ENCODE assay signal across 25 mouse cellular contexts in genomic region chr4:118387316-118387715, GRCm38 (mm10). TPM values are rescaled to one million over a fixed set of nuclear protein-coding genes. Genes with fewer than 3 reads are reported as not detected.
DNase-seq lines count a peak whose midpoint lies in the region; ATAC-seq and TF ChIP-seq lines count a peak whose summit lies in the region.
"Had no signal": no experiment of that assay in that cellular context is flagged by ENCODE, and none has a peak within 500 bp of the region (broad histone marks: within the 10 kb centered on the region; RNA-seq: fewer than 3 reads in every experiment).

No protein-coding gene starts in this region.

- intact Hi-C loops in gastrocnemius, postnatal 14 days (cut with DNase I; ENCODE audit: low total_unique reads) = no loop called here
- intact Hi-C loops in gastrocnemius, postnatal 36 days (cut with DNase I) = no loop called here
- intact Hi-C loops in heart, postnatal 10 days (cut with DNase I) = no loop called here

- TF ChIP-seq CTCF in lung, postnatal 0 days (IDR thresholded peaks at IDR 0.05) = no peak

- no peaks in the 10 kb centered on the region for H3K27me3 ChIP-seq in lung, postnatal 0 days (replicated peaks; ENCODE audit: insufficient read depth, low read length)
- H3K27me3 ChIP-seq: embryonic facial prominence, embryonic 13.5 days; forebrain, embryonic 12.5 days; forebrain, embryonic 15.5 days; heart, embryonic 13.5 days had no signal

- no peak for TF ChIP-seq EP300 in lung, postnatal 0 days (IDR thresholded peaks at IDR 0.05)

- no peak overlapping the region for H3K9ac ChIP-seq in lung, postnatal 0 days (replicated peaks; ENCODE audit: low read depth)
- H3K9ac ChIP-seq: embryonic facial prominence, embryonic 13.5 days; forebrain, embryonic 12.5 days; forebrain, embryonic 15.5 days; heart, embryonic 13.5 days; hindbrain, embryonic 14.5 days had no signal

- DNase-seq in gastrocnemius, postnatal 14 days = peak; percentile 5
- DNase-seq in gastrocnemius, postnatal 36 days = no peak
- DNase-seq in heart, adult 8-10 months (ENCODE audit: low spot score) = peak; percentile 25
- no peak for DNase-seq in heart, postnatal 10 days
- DNase-seq in lung, postnatal 0 days (ENCODE audit: low spot score) = peak; percentile 14
- DNase-seq in lung, postnatal 14 days = no peak
- DNase-seq: adrenal gland, adult 8-10 months; adrenal gland, postnatal 25 days; cerebellum, adult 11-12 months; cerebellum, adult 8-10 months; cerebellum, postnatal 10 days; cerebellum, postnatal 36 days; embryo, embryonic 11 days had no signal

- no peak overlapping the region for H3K4me3 ChIP-seq in lung, postnatal 0 days (ENCODE audit: low read depth, low read length)
- H3K4me3 ChIP-seq: embryonic facial prominence, embryonic 10.5 days; embryonic facial prominence, embryonic 13.5 days; erythroblast, embryonic 14.5 days; forebrain, embryonic 12.5 days; forebrain, embryonic 15.5 days; heart, adult 2 months; heart, embryonic 13.5 days had no signal

- WGBS in lung, postnatal 0 days = 86% methylated on average over 8 of the region's 8 CpGs

- ATAC-seq in lung, postnatal 0 days = peak; percentile 5; the same call in 1 of the 2 replicates
- ATAC-seq: activated CD4-positive, CD25-positive, alpha-beta regulatory T cell, adult 4 months; forebrain, embryonic 15.5 days; hindbrain, postnatal 0 days; inflammation-experienced regulatory T-cells, adult 6 months; intestine, embryonic 16.5 days had no signal

- H3K4me1 ChIP-seq in lung, postnatal 0 days (ENCODE audit: insufficient read depth, low read depth, low read length) = no peaks in the 10 kb centered on the region
- H3K4me1 ChIP-seq: embryonic facial prominence, embryonic 10.5 days; embryonic facial prominence, embryonic 13.5 days; forebrain, embryonic 12.5 days; forebrain, embryonic 15.5 days; heart, embryonic 13.5 days had no signal

- no peak overlapping the region for H3K4me2 ChIP-seq in lung, postnatal 0 days (replicated peaks; ENCODE audit: low read depth, low read length)
- H3K4me2 ChIP-seq: embryonic facial prominence, embryonic 13.5 days; forebrain, embryonic 12.5 days; forebrain, embryonic 15.5 days; heart, embryonic 13.5 days; hindbrain, embryonic 14.5 days had no signal

- H3K9me3 ChIP-seq in lung, postnatal 0 days (ENCODE audit: low read length) = no peaks in the 10 kb centered on the region
- H3K9me3 ChIP-seq: embryonic facial prominence, embryonic 10.5 days; embryonic facial prominence, embryonic 13.5 days; forebrain, embryonic 12.5 days; forebrain, embryonic 15.5 days; heart, embryonic 13.5 days had no signal

- H3K36me3 ChIP-seq in lung, postnatal 0 days (ENCODE audit: insufficient read depth, low read length) = peaks cover 57% of the 10 kb centered on the region

- no peak overlapping the region for H3K27ac ChIP-seq in lung, postnatal 0 days (ENCODE audit: low read length)
- H3K27ac ChIP-seq: embryonic facial prominence, embryonic 10.5 days; embryonic facial prominence, embryonic 13.5 days; forebrain, embryonic 12.5 days; forebrain, embryonic 15.5 days; heart, adult 2 months; heart, embryonic 13.5 days; hindbrain, embryonic 14.5 days; hindbrain, postnatal 0 days had no signal

RNA-seq across cellular contexts. Expression of gene Szt2, which starts 21.8 kb away (rescaled TPM):
- total RNA-seq in gastrocnemius, postnatal 14 days (2021) = 1 to 10 TPM; 5.6 to 7.1 TPM
- total RNA-seq in gastrocnemius, postnatal 36 days (2021) = 1 to 10 TPM; 5.7 to 6.5 TPM
- total RNA-seq in heart, adult 8-10 months (2022) = 10 to 100 TPM; 10.3 to 13.0 (median 11.7) TPM
- 10 to 100 TPM; 12.8 to 12.9 TPM for total RNA-seq in heart, postnatal 10 days (2021)
- 6.1 TPM in 2 replicates for polyA plus RNA-seq in lung, postnatal 0 days (2015; fragmentation: Nextera tagmentation; extraction: Ambion mirVana)

RNA-seq across cellular contexts. Expression of gene Med8, which starts 21.8 kb away (rescaled TPM):
- 10 to 100 TPM; 37.6 to 38.3 TPM for total RNA-seq in gastrocnemius, postnatal 14 days (2021)
- 10 to 100 TPM; 36.3 to 37.8 TPM for total RNA-seq in gastrocnemius, postnatal 36 days (2021)
- total RNA-seq in heart, adult 8-10 months (2022) = 10 to 100 TPM; 28.8 to 42.8 (median 36.2) TPM
- 10 to 100 TPM; 44.3 to 46.2 TPM for total RNA-seq in heart, postnatal 10 days (2021)
- 90.5 and 95.8 TPM in 2 replicates for polyA plus RNA-seq in lung, postnatal 0 days (2015; fragmentation: Nextera tagmentation; extraction: Ambion mirVana)

RNA-seq across cellular contexts. Expression of gene Elovl1, which starts 40.6 kb away (rescaled TPM):
- total RNA-seq in gastrocnemius, postnatal 14 days (2021) = 10 to 100 TPM; 13.9 to 18.8 TPM
- total RNA-seq in gastrocnemius, postnatal 36 days (2021) = 1 to 10 TPM; 5.8 to 7.6 TPM
- 10 to 100 TPM; 14.8 to 17.7 (median 16.2) TPM for total RNA-seq in heart, adult 8-10 months (2022)
- total RNA-seq in heart, postnatal 10 days (2021) = 10 to 100 TPM; 37.5 to 37.7 TPM
- 351 and 356 TPM in 2 replicates for polyA plus RNA-seq in lung, postnatal 0 days (2015; fragmentation: Nextera tagmentation; extraction: Ambion mirVana)

RNA-seq across cellular contexts. Expression of gene Cdc20, which starts 49.8 kb away (rescaled TPM):
- 1 to 10 TPM; 4.7 to 6.0 TPM for total RNA-seq in gastrocnemius, postnatal 14 days (2021)
- under 1 TPM; 0.69 to 0.97 TPM for total RNA-seq in gastrocnemius, postnatal 36 days (2021)
- 1 to 10 TPM in 3 of 4 experiments, under 1 TPM in 1; 0.47 to 1.4 (median 1.0) TPM for total RNA-seq in heart, adult 8-10 months (2022)
- 10 to 100 TPM; 24.9 to 25.3 TPM for total RNA-seq in heart, postnatal 10 days (2021)
- 16.5 and 20.2 TPM in 2 replicates for polyA plus RNA-seq in lung, postnatal 0 days (2015; fragmentation: Nextera tagmentation; extraction: Ambion mirVana)

Comparison
In these comparisons a context has a peak if more than half of its experiments do, and no peak if none do; other contexts are left out.
1. DNase-seq: peak in gastrocnemius, postnatal 14 days (single experiment), heart, adult 8-10 months (single experiment) and lung, postnatal 0 days (single experiment); none in gastrocnemius, postnatal 36 days (0 of 2), heart, postnatal 10 days (0 of 2) and lung, postnatal 14 days (single experiment).